Mouse (Mus musculus) lung, adult 2 months (tissue): ENCODE data around the gene 1110002E22Rik. TPM values are rescaled to one million over a fixed set of nuclear protein-coding genes. Genes with fewer than 3 reads are reported as not detected.

Experiments
- DNase-seq: peaks from one replicate; pipeline ENCODE4 v3.0.0; 2022
- H3K4me1 ChIP-seq: fragments of 200-500 bp; 2 replicates; pipeline ENCODE4 v1.6.1; 2011; ENCODE audit warnings: low read length; ENCODE audit not compliant: control insufficient read depth, insufficient read depth
- H3K4me3 ChIP-seq: fragments of 200-500 bp; replicated peaks from 2 replicates; pipeline ENCODE3; 2011; ENCODE audit warnings: low read depth, mild to moderate bottlenecking, control low read depth, low read length; ENCODE audit errors: extremely low read depth
- CTCF ChIP-seq: fragments of 200-500 bp; IDR thresholded peaks from 2 replicates; pipeline ENCODE4 v1.5.1; 2011; ENCODE audit warnings: mild to moderate bottlenecking, low read length, control low read depth; ENCODE audit not compliant: insufficient read depth
- POLR2A ChIP-seq: fragments of 200-500 bp; IDR thresholded peaks from 2 replicates; pipeline ENCODE4 v1.6.1; 2011; ENCODE audit warnings: low read depth, mild to moderate bottlenecking, control low read depth, low read length, borderline replicate concordance; ENCODE audit errors: extremely low read depth
- WGBS: fragments of 180-500 bp; shearing (Covaris S2); methylation state at CpG from one replicate; pipeline ENCODE4 v1.1.7; 2018; 5-methylcytosine and 5-hydroxymethylcytosine counted together
- polyA plus RNA-seq: library from polyadenylated mRNA; depleted of rRNA; stranded (reverse); fragments of >200 nt; gene quantifications from 2 replicates; pipeline ENCODE4 v1.2.3, GENCODE M21; 2012

Gene 1110002E22Rik
- polyA plus RNA-seq, 1 experiment: 2.3 TPM

- H3K4me3 ChIP-seq: no peak overlapping the region
- TF ChIP-seq POLR2A (no peak), CTCF (no peak)
- DNase-seq: no peak
- 94% methylated on average over 1 of the region's 1 CpGs for WGBS
- H3K4me1 ChIP-seq: no peaks in the 10 kb centered on the region
Observed at GRCm38 (mm10) chr3:138074214-138074613, 9.4 kb downstream of the 1110002E22Rik start.

- Histone ChIP-seq H3K4me1 (no peaks in the 10 kb centered on the region), H3K4me3 (no peak overlapping the region)
- WGBS: 37% methylated on average over 8 of the region's 8 CpGs
- TF ChIP-seq POLR2A (no peak), CTCF (no peak)
- DNase-seq: no peak
Observed at GRCm38 (mm10) chr3:138075209-138075608, 10.4 kb downstream of the 1110002E22Rik start.

GRCm38 (mm10) chr3:138077476-138078340 is 12.9 kb downstream of the 1110002E22Rik start:
- Histone ChIP-seq H3K4me1 (no peaks in the 10 kb centered on the region), H3K4me3 (no peak overlapping the region)
- WGBS: 65% methylated on average over 11 of the region's 11 CpGs
- no peak for TF ChIP-seq CTCF
- no peak for TF ChIP-seq POLR2A
- DNase-seq: no peak

GRCm38 (mm10) chr3:138078701-138079100 is 13.8 kb downstream of the 1110002E22Rik start:
- DNase-seq: no peak
- H3K4me3 ChIP-seq: no peak overlapping the region
- 64% methylated on average over 1 of the region's 1 CpGs for WGBS
- H3K4me1 ChIP-seq: no peaks in the 10 kb centered on the region
- no peak for TF ChIP-seq CTCF
- TF ChIP-seq POLR2A: no peak

GRCm38 (mm10) chr3:138083073-138083637 is 18.3 kb downstream of the 1110002E22Rik start:
- DNase-seq: no peak
- TF ChIP-seq CTCF (no peak), POLR2A (no peak)
- WGBS: 91% methylated on average over 1 of the region's 1 CpGs
- H3K4me3 ChIP-seq: no peak overlapping the region
- H3K4me1 ChIP-seq: no peaks in the 10 kb centered on the region

GRCm38 (mm10) chr3:138083896-138084295 is 19.0 kb downstream of the 1110002E22Rik start:
- no peak overlapping the region for H3K4me3 ChIP-seq
- WGBS: 83% methylated on average over 4 of the region's 4 CpGs
- DNase-seq: no peak
- TF ChIP-seq CTCF (no peak), POLR2A (no peak)
- H3K4me1 ChIP-seq: no peaks in the 10 kb centered on the region

GRCm38 (mm10) chr3:138095301-138095700 is 30.4 kb downstream of the 1110002E22Rik start:
- no peaks in the 10 kb centered on the region for H3K4me1 ChIP-seq
- no peak for TF ChIP-seq CTCF
- TF ChIP-seq POLR2A: no peak
- DNase-seq: no peak
- 51% methylated on average over 3 of the region's 3 CpGs for WGBS
- no peak overlapping the region for H3K4me3 ChIP-seq

GRCm38 (mm10) chr3:138095718-138096117 is 30.9 kb downstream of the 1110002E22Rik start:
- WGBS: 40% methylated on average over 10 of the region's 10 CpGs
- no peak overlapping the region for H3K4me3 ChIP-seq
- DNase-seq: no peak
- H3K4me1 ChIP-seq: no peaks in the 10 kb centered on the region
- TF ChIP-seq CTCF (no peak), POLR2A (no peak)

GRCm38 (mm10) chr3:138096263-138097028 is 31.6 kb downstream of the 1110002E22Rik start:
- Histone ChIP-seq H3K4me3 (no peak overlapping the region), H3K4me1 (no peaks in the 10 kb centered on the region)
- WGBS: 76% methylated on average over 19 of the region's 19 CpGs
- no peak for DNase-seq
- TF ChIP-seq CTCF (no peak), POLR2A (no peak)
